Mouse (Mus musculus) CH12.LX (cell line): ENCODE data around the gene Ren1. TPM values are rescaled to one million over a fixed set of nuclear protein-coding genes. Genes with fewer than 3 reads are reported as not detected.

Experiments
- DNase-seq: peaks from one replicate; pipeline ENCODE4 v3.0.0-alpha.2; 2013; ENCODE audit errors: extremely low read depth
- H3K27ac ChIP-seq: 2 replicates; pipeline ENCODE4 v1.5.1; 2012; ENCODE audit warnings: low read depth, mild to moderate bottlenecking, control low read depth, moderate library complexity; ENCODE audit not compliant: insufficient read depth
- H3K27me3 ChIP-seq: replicated peaks from 2 replicates; pipeline ENCODE3; 2012; ENCODE audit warnings: inconsistent platforms
- H3K36me3 ChIP-seq, 2 experiments: replicated peaks in 1 of 2; 2 replicates each; pipeline versions ENCODE3 to v1.6.1; 2012; ENCODE audit warnings: inconsistent platforms in 1 of 2, low read length in 1 of 2, mild to moderate bottlenecking in 1 of 2, mixed read lengths in 1 of 2, moderate library complexity in 1 of 2; ENCODE audit not compliant: control insufficient read depth in 1 of 2, insufficient read depth in 1 of 2
- H3K4me1 ChIP-seq, 2 experiments: 2 replicates each; pipeline ENCODE4 v1.6.1; 2012; ENCODE audit warnings: inconsistent platforms in 1 of 2, moderate library complexity in 1 of 2; ENCODE audit not compliant: insufficient read depth in 2 of 2, control insufficient read depth in 1 of 2
- H3K4me2 ChIP-seq: 2 replicates; pipeline ENCODE4 v1.6.1; 2012; ENCODE audit warnings: low read depth, mild to moderate bottlenecking, control low read depth; ENCODE audit not compliant: poor library complexity, insufficient read depth, severe bottlenecking
- H3K4me3 ChIP-seq, 3 experiments: fragments of 150-350 bp in 1 of 3; sonication (generic) in 1 of 3; replicated peaks in 1 of 3; 2 replicates each; pipeline versions ENCODE3 to v1.5.1; 2011 to 2012; ENCODE audit warnings: low read depth in 2 of 3, low read length in 2 of 3, mild to moderate bottlenecking in 2 of 3, moderate library complexity in 2 of 3, control low read depth in 1 of 3, improper control_type of control experiment in 1 of 3, inconsistent platforms in 1 of 3, mixed read lengths in 1 of 3; ENCODE audit not compliant: poor library complexity in 1 of 3
- H3K79me2 ChIP-seq: replicated peaks from 2 replicates; pipeline ENCODE4 v1.6.1; 2012; ENCODE audit warnings: mild to moderate bottlenecking, moderate library complexity; ENCODE audit not compliant: control insufficient read depth, poor library complexity, insufficient read depth, severe bottlenecking; ENCODE audit errors: extremely low read depth
- H3K9ac ChIP-seq: 2 replicates; pipeline ENCODE4 v1.6.1; 2012; ENCODE audit warnings: low read depth, mild to moderate bottlenecking, control low read depth, moderate library complexity; ENCODE audit not compliant: insufficient read depth
- H3K9me3 ChIP-seq: replicated peaks from 2 replicates; pipeline ENCODE3; 2012; ENCODE audit warnings: low read length, inconsistent platforms, mixed read lengths
- CHD2 ChIP-seq: IDR thresholded peaks from 2 replicates; pipeline ENCODE4 v1.6.1; 2011; ENCODE audit warnings: low read length, improper control_type of control experiment
- EP300 ChIP-seq: IDR thresholded peaks from 2 replicates; pipeline ENCODE4 v1.6.1; 2011; ENCODE audit warnings: low read length, improper control_type of control experiment
- ETS1 ChIP-seq: conservative IDR thresholded peaks from 2 replicates; pipeline ENCODE4 v1.6.1; 2012; ENCODE audit warnings: low read depth, mild to moderate bottlenecking, inconsistent platforms, low read length, improper control_type of control experiment, moderate library complexity
- GABPA ChIP-seq: IDR thresholded peaks from 2 replicates; pipeline ENCODE4 v1.6.1; 2012; ENCODE audit warnings: low read depth, low read length, improper control_type of control experiment, inconsistent platforms; ENCODE audit not compliant: insufficient replicate concordance
- KAT2A ChIP-seq: IDR thresholded peaks from 2 replicates; pipeline ENCODE4 v1.6.1; 2012; ENCODE audit warnings: low read length, improper control_type of control experiment, inconsistent platforms; ENCODE audit not compliant: insufficient replicate concordance
- MAFK ChIP-seq: IDR thresholded peaks from 2 replicates; pipeline ENCODE4 v1.6.1; 2011; ENCODE audit warnings: low read length, improper control_type of control experiment; ENCODE audit not compliant: insufficient replicate concordance
- MAX ChIP-seq: IDR thresholded peaks from 2 replicates; pipeline ENCODE4 v1.6.1; 2011; ENCODE audit warnings: low read length, improper control_type of control experiment
- MEF2A ChIP-seq: IDR thresholded peaks from 2 replicates; pipeline ENCODE4 v1.6.1; 2014; ENCODE audit warnings: low read depth, mild to moderate bottlenecking, inconsistent platforms, low read length, improper control_type of control experiment, borderline replicate concordance
- NELFE ChIP-seq: IDR thresholded peaks from 2 replicates; pipeline ENCODE4 v1.6.1; 2011; ENCODE audit warnings: low read depth, low read length, improper control_type of control experiment
- PAX5 ChIP-seq: IDR thresholded peaks from 2 replicates; pipeline ENCODE4 v1.6.1; 2012; ENCODE audit warnings: low read length, inconsistent platforms, mixed read lengths
- POLR2A ChIP-seq: IDR thresholded peaks from 2 replicates; pipeline ENCODE4 v1.6.1; 2011; ENCODE audit warnings: low read depth, mild to moderate bottlenecking, improper control_type of control experiment, low read length
- POLR2AphosphoS2 ChIP-seq: IDR thresholded peaks from 2 replicates; pipeline ENCODE4 v1.6.1; 2011; ENCODE audit warnings: low read depth, low read length, improper control_type of control experiment
- SIN3A ChIP-seq: IDR thresholded peaks from 2 replicates; pipeline ENCODE4 v1.6.1; 2012; ENCODE audit warnings: low read length, improper control_type of control experiment, inconsistent platforms
- SMC3 ChIP-seq: IDR thresholded peaks from 2 replicates; pipeline ENCODE4 v1.6.1; 2011; ENCODE audit warnings: low read depth, low read length, improper control_type of control experiment
- TCF12 ChIP-seq: IDR thresholded peaks from 2 replicates; pipeline ENCODE4 v1.6.1; 2014; ENCODE audit warnings: low read depth, mild to moderate bottlenecking, inconsistent platforms, low read length, improper control_type of control experiment
- UBTF ChIP-seq: IDR thresholded peaks from 2 replicates; pipeline ENCODE4 v1.6.1; 2012; ENCODE audit warnings: low read depth, mild to moderate bottlenecking, inconsistent platforms, low read length, improper control_type of control experiment, moderate library complexity
- USF1 ChIP-seq: IDR thresholded peaks from 2 replicates; pipeline ENCODE4 v1.6.1; 2014; ENCODE audit warnings: low read depth, mild to moderate bottlenecking, inconsistent platforms, low read length, improper control_type of control experiment
- USF2 ChIP-seq: conservative IDR thresholded peaks from 2 replicates; pipeline ENCODE4 v1.6.1; 2011; ENCODE audit warnings: low read depth, low read length, improper control_type of control experiment
- ZNF384 ChIP-seq: IDR thresholded peaks from 2 replicates; pipeline ENCODE4 v1.6.1; 2012; ENCODE audit warnings: low read depth, low read length, improper control_type of control experiment, inconsistent platforms
- dilution Hi-C: fragments of 300-500 bp; cut with MboI; formaldehyde crosslinking; loops from 2 replicates; pipeline ENCODE4 v1.14.3; 2020; ENCODE audit warnings: low sequenced_read_pairs; ENCODE audit not compliant: extremely low pct_unique_long_range_greater_than_20kb, extremely low pct_ligation_motif_present
- in situ Hi-C: fragments of 300-500 bp; cut with MboI; formaldehyde crosslinking; loops from 3 replicates; pipeline ENCODE4 v1.14.3; 2019; ENCODE audit warnings: low sequenced_read_pairs, low pct_ligation_motif_present, low pct_unique_long_range_greater_than_20kb, mixed read lengths
- polyA plus RNA-seq: library from polyadenylated mRNA; unstranded; fragments of >175 nt; gene quantifications from 2 replicates; pipeline ENCODE4 v1.2.1, GENCODE M21; 2012; ENCODE audit warnings: low read depth; ENCODE audit not compliant: insufficient read length
- total RNA-seq, 2 experiments: library from RNA; depleted of rRNA; stranded (reverse); fragments of 300-350 nt in 1 of 2; fragments of >200 nt in 1 of 2; gene quantifications; 2 replicates each; pipeline ENCODE4 v1.2.3; 2012 to 2014

Gene Ren1
- total and polyA plus RNA-seq, 3 experiments: 0.08 TPM; not detected in 2

DNA sequence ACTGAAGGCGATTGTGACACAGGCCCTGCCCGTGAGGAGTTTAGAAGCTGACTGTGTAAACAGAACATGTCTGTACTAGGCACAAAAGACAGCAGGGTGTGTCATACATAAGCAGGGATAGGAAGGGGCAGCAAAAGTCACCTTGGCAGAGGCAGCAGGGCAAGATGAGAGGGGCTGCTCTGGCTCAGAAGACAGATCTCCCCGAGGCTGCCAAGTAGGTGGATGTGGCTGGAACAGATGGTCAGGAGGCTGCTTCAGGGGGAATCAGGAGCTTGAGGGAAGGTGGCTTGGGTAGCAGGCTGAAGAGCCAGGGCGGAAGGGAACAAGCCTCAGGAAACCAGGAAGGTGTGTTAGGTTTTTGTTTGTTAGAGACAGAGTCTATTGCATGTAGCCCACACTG is 20.0 kb downstream of the Ren1 start:
- TF ChIP-seq SMC3 (no peak), MEF2A (no peak), ZNF384 (no peak), POLR2AphosphoS2 (no peak), ETS1 (no peak), PAX5 (no peak), CHD2 (no peak), MAX (no peak), KAT2A (no peak)
- Histone ChIP-seq H3K4me1 (peaks cover 4 to 15% of the 10 kb centered on the region in 2 experiments; a peak in 3 of 4 replicates), H3K4me3 (no peak overlapping the region), H3K27ac (no peak overlapping the region), H3K9me3 (no peaks in the 10 kb centered on the region), H3K4me2 (no peak overlapping the region), H3K36me3 (no peaks in the 10 kb centered on the region), H3K27me3 (peaks cover 94% of the 10 kb centered on the region), H3K79me2 (no peaks in the 10 kb centered on the region), H3K9ac (no peak overlapping the region)
- dilution Hi-C loops (no loop called here), in situ Hi-C loops (loop anchor here (25.0 kb wide), 1 partner anchor 333 kb away; the partner anchor contains the start of genes Mdm4 and Pik3c2b)
- DNase-seq: no peak

DNA sequence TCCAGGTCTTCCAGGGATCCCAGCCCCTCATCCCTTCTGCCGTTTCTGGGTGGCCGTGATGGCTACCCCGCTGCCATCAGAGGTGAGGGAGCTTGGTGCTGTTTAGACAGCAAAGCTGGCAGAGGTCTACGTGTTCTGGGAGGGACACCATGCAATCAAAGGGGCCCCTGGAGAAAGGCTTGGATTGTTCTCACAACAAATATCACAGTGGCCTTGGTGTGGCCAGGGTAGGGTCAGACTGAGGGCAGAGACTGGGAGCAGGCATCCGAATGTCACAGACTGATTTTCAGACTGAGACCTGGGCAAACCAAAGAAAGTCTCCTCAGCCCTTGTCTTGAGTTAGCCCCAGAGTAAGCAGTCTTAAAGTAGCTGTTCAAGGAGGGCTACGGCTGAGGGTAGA is 21.1 kb downstream of the Ren1 start:
- peaks cover 4 to 15% of the 10 kb centered on the region in 2 experiments; a peak in 3 of 4 replicates for H3K4me1 ChIP-seq
- no peaks in the 10 kb centered on the region for H3K79me2 ChIP-seq
- no peak overlapping the region for H3K4me2 ChIP-seq
- H3K27me3 ChIP-seq: peaks cover 95% of the 10 kb centered on the region
- H3K27ac ChIP-seq: no peak overlapping the region
- no peak overlapping the region for H3K4me3 ChIP-seq
- DNase-seq: no peak
- in situ Hi-C loops: loop anchor here (25.0 kb wide), 1 partner anchor 334 kb away; the partner anchor contains the start of genes Mdm4 and Pik3c2b
- TF ChIP-seq ETS1: no peak
- no peak for TF ChIP-seq ZNF384
- TF ChIP-seq SIN3A: no peak
- TF ChIP-seq GABPA: no peak
- TF ChIP-seq TCF12: no peak
- no peak for TF ChIP-seq KAT2A
- TF ChIP-seq USF2: no peak
- no peak for TF ChIP-seq NELFE
- no peak for TF ChIP-seq POLR2A
- TF ChIP-seq UBTF: no peak
- TF ChIP-seq MAFK: no peak
- TF ChIP-seq POLR2AphosphoS2: no peak
- no peak for TF ChIP-seq MAX
- no peak for TF ChIP-seq USF1
- no peak for TF ChIP-seq MEF2A
- no peak for TF ChIP-seq EP300
- no peak overlapping the region for H3K9ac ChIP-seq
- dilution Hi-C loops: no loop called here
- no peaks in the 10 kb centered on the region for H3K36me3 ChIP-seq
- no peaks in the 10 kb centered on the region for H3K9me3 ChIP-seq
